Mouse (Mus musculus): ENCODE data around the gene Rarres1. TPM values are rescaled to one million over a fixed set of nuclear protein-coding genes. Genes with fewer than 3 reads are reported as not detected.

Rarres1 gene
- polyA plus RNA-seq (2015; fragmentation: Nextera tagmentation; extraction: Ambion mirVana), result 4.9 and 6.1 TPM in 2 replicates

GRCm38 (mm10) chr3:67515274-67515801 is at the start of gene Rarres1:
Gene Rarres1, minus strand, starts transcription at chr3:67515523.
- Histone ChIP-seq H3K36me3 (no peaks in the 10 kb centered on the region), H3K9ac (peak within 1 kb of the TSS; percentile 80), H3K27ac (no peak within 1 kb of the TSS), H3K9me3 (no peaks in the 10 kb centered on the region), H3K4me2 (replicated peaks) (peak within 1 kb of the TSS; percentile 100), H3K4me1 (0 out of 2 replicates have a peak, but pooled peaks cover 5% of the 10 kb centered on the region), H3K27me3 (peaks cover 60% of the 10 kb centered on the region), H3K4me3 (peak within 1 kb of the TSS; percentile 64)
- no peak; the same call in 1 of the 2 replicates for ATAC-seq (ENCODE audit: low FRiP score, low read depth)
- 2% methylated on average over 38 of the region's 38 CpGs for WGBS

DNA sequence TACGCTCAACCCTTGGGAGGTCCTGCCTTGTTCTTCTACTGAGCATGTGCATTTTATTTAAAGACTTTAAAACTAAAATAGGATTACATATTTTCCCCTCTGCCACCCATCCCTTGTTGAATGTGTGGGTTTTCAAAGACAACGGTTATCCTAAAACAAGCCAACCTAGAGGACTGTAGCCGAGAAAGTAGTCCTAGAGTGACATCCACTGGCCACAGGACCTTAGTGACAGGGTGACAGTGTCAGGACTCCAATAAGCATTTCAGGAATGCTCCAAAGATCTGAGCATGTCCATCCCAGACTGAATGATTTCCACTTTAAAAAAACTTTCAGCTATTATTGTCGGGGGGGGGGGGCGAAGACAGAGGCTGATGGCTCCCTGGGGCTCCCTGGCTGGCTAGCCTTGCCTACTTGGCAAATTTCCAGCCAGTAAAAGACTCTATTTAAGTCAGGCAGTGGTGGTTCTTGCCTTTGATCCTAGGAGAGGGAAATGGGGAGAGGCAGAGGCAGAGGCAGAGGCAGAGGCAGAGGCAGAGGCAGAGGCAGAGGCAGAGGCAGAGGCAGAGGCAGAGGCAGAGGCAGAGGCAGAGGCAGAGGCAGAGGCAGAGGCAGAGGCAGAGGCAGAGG is 49.5 kb upstream of the Rarres1 start:
- Histone ChIP-seq H3K9me3 (no peaks in the 10 kb centered on the region), H3K4me3 (no peak overlapping the region), H3K4me2 (replicated peaks) (no peak overlapping the region), H3K27ac (no peak overlapping the region), H3K27me3 (0 out of 2 replicates have a peak, but pooled peaks cover 8% of the 10 kb centered on the region), H3K4me1 (no peaks in the 10 kb centered on the region), H3K36me3 (no peaks in the 10 kb centered on the region), H3K9ac (no peak overlapping the region)
- WGBS, result 44% methylated on average over 5 of the region's 5 CpGs
- no peak for ATAC-seq (ENCODE audit: low FRiP score, low read depth)

DNA sequence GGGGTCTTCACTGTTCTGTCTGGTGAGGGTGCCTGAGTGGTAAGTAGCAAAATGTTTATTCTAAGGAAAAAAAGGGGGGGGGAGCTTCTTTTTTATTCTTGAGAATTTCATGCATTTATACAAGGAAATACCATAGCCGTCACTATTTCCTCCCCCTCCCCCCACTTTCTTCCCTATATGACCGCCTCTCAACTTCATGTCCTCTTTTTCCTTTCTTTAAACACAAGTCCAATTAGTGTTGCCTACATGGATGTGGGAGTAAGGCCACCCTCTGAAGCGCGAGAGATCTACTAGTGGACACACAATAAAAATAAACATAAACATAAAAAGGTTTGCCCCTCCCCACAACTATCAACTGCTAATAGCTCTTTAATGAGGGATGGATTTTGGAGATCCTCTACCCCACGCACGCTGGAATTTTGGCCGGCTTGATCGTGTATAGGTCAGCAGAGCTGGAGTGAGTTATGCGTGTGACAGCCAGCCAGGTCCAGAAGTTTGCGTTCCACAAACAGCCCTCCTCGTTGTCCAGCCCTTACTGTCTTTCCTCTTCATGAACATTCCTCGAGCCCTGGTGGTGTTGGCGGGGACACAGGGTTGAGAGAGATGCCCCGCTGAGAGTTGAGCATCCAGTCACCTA is 42.5 kb upstream of the Rarres1 start:
- H3K4me2 ChIP-seq (replicated peaks), result peak overlapping the region; percentile 44
- H3K9ac ChIP-seq, result no peak overlapping the region
- H3K36me3 ChIP-seq, result no peaks in the 10 kb centered on the region
- H3K4me1 ChIP-seq, result peaks cover 4% of the 10 kb centered on the region; the same call in 1 of the 2 replicates
- no peaks in the 10 kb centered on the region for H3K9me3 ChIP-seq
- peaks cover 5% of the 10 kb centered on the region; the same call in 1 of the 2 replicates for H3K27me3 ChIP-seq
- whole genome bisulfite sequencing, result 76% methylated on average over 14 of the region's 14 CpGs
- H3K4me3 ChIP-seq, result no peak overlapping the region
- no peak overlapping the region for H3K27ac ChIP-seq
- no peak for ATAC-seq (ENCODE audit: low FRiP score, low read depth)

GRCm38 (mm10) chr3:67557200-67557651 is 41.9 kb upstream of the Rarres1 start:
- no peak overlapping the region for H3K27ac ChIP-seq
- H3K4me3 ChIP-seq, result 0 out of 2 replicates have a peak overlapping the region, but pooled peaks have one; percentile 16
- H3K9me3 ChIP-seq, result no peaks in the 10 kb centered on the region
- H3K9ac ChIP-seq, result no peak overlapping the region
- no peak for ATAC-seq (ENCODE audit: low FRiP score, low read depth)
- H3K4me1 ChIP-seq, result peaks cover 4% of the 10 kb centered on the region; the same call in 1 of the 2 replicates
- WGBS, result 29% methylated on average over 14 of the region's 14 CpGs
- peaks cover 5% of the 10 kb centered on the region; the same call in 1 of the 2 replicates for H3K27me3 ChIP-seq
- peak overlapping the region; percentile 44 for H3K4me2 ChIP-seq (replicated peaks)
- H3K36me3 ChIP-seq, result no peaks in the 10 kb centered on the region

GRCm38 (mm10) chr3:67555211-67555610 is 39.9 kb upstream of the Rarres1 start:
- Histone ChIP-seq H3K4me2 (replicated peaks) (no peak overlapping the region), H3K9ac (no peak overlapping the region), H3K9me3 (no peaks in the 10 kb centered on the region), H3K36me3 (no peaks in the 10 kb centered on the region), H3K4me1 (peaks cover 4% of the 10 kb centered on the region; the same call in 1 of the 2 replicates), H3K4me3 (no peak overlapping the region), H3K27me3 (no peaks in the 10 kb centered on the region; the same call in 1 of the 2 replicates), H3K27ac (no peak overlapping the region)
- no peak for ATAC-seq (ENCODE audit: low FRiP score, low read depth)
- 84% methylated on average over 5 of the region's 5 CpGs for whole genome bisulfite sequencing

- Histone ChIP-seq H3K4me2 (replicated peaks) (no peak overlapping the region), H3K27me3 (no peaks in the 10 kb centered on the region; the same call in 1 of the 2 replicates), H3K9ac (no peak overlapping the region), H3K4me3 (no peak overlapping the region), H3K9me3 (no peaks in the 10 kb centered on the region), H3K4me1 (peaks cover 4% of the 10 kb centered on the region; the same call in 1 of the 2 replicates), H3K36me3 (no peaks in the 10 kb centered on the region), H3K27ac (no peak overlapping the region)
- no peak for ATAC-seq (ENCODE audit: low FRiP score, low read depth)
- 80% methylated on average over 5 of the region's 5 CpGs for WGBS
Measured at GRCm38 (mm10) chr3:67553927-67554448, 38.7 kb upstream of the Rarres1 start.

DNA sequence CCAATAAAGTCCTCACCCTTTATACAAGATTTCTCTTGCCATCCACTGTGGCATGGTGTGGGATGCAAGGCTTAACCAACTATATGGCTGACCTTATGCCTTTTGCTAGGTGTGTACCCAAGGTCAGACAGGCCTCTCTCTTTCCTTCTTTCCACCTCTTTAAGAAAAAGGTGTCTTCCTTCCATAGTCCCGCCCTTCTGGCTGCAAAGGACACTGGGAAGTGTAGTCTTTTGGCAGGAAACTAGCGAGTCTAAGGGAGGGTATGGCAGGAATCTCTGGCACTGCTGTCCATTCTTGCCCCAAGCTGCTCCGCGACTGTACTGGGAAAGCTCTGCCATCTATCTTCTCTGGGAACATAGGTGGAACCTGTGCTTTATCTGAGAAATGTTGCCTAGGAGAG is 38.0 kb upstream of the Rarres1 start:
- no peaks in the 10 kb centered on the region for H3K36me3 ChIP-seq

DNA sequence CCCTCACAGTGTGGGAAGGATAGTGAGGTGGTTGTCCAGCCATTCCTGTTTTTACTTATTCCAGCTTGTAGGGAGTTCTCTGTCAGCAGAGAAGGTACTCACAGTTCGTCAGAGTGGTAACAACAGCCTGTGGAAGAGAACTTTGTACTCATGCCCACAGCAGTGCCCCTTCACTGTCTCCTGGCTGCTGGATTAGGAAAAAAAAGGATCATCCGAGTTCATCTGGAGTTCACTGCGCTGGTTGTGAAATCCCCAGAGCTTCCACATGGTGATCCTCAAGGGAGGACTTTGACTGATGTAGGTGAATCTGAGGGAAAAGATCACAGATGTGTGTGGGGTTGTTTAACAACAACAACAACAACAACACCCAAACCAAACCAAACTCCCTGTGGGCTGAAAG is 35.9 kb upstream of the Rarres1 start:
- H3K4me2 ChIP-seq (replicated peaks), result no peak overlapping the region
- H3K36me3 ChIP-seq, result no peaks in the 10 kb centered on the region
- no peaks in the 10 kb centered on the region for H3K9me3 ChIP-seq
- WGBS, result 59% methylated on average over 3 of the region's 3 CpGs
- H3K27ac ChIP-seq, result no peak overlapping the region
- no peak for ATAC-seq (ENCODE audit: low FRiP score, low read depth)
- H3K27me3 ChIP-seq, result no peaks in the 10 kb centered on the region; the same call in 1 of the 2 replicates
- H3K4me3 ChIP-seq, result no peak overlapping the region
- H3K4me1 ChIP-seq, result no peaks in the 10 kb centered on the region
- H3K9ac ChIP-seq, result no peak overlapping the region

More for the DNA sequence above, 38.0 kb upstream of the Rarres1 start:
- no peaks in the 10 kb centered on the region; the same call in 1 of the 2 replicates for H3K27me3 ChIP-seq
- no peaks in the 10 kb centered on the region for H3K9me3 ChIP-seq
- no peak overlapping the region for H3K9ac ChIP-seq
- no peak overlapping the region for H3K27ac ChIP-seq
- no peak for ATAC-seq (ENCODE audit: low FRiP score, low read depth)
- peaks cover 4% of the 10 kb centered on the region; the same call in 1 of the 2 replicates for H3K4me1 ChIP-seq
- WGBS, result 33% methylated on average over 4 of the region's 4 CpGs
- 0 out of 2 replicates have a peak overlapping the region, but pooled peaks have one; percentile 23 for H3K4me2 ChIP-seq (replicated peaks)
- H3K4me3 ChIP-seq, result no peak overlapping the region

GRCm38 (mm10) chr3:67543630-67544029 is 28.3 kb upstream of the Rarres1 start:
- 84% methylated on average over 8 of the region's 8 CpGs for WGBS
- ATAC-seq (ENCODE audit: low FRiP score, low read depth), result no peak
- H3K9me3 ChIP-seq, result no peaks in the 10 kb centered on the region

DNA sequence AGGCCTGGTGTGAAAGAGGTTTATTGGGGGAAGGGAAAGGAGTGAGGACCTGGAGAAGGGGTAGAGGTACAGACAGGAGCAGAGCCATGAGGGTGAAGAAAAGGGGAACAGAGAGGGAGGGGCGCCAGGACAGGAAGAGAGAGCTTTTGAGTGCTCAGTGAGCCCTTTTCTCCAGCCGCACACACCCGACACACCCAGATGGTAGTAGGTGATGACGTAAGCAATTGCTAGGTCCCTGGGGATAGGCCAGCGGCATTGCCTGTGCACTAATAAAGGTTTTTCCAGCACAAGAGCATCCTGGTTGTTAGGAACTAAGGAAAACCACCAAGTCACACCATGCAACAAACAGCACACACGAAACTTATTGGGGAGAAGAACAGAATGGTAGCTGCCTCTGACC is 9.4 kb upstream of the Rarres1 start:
- 57% methylated on average over 6 of the region's 6 CpGs for WGBS

More at GRCm38 (mm10) chr3:67543630-67544029, 28.3 kb upstream of the Rarres1 start:
- no peaks in the 10 kb centered on the region for H3K36me3 ChIP-seq
- H3K4me2 ChIP-seq (replicated peaks), result no peak overlapping the region
- H3K4me3 ChIP-seq, result no peak overlapping the region
- no peaks in the 10 kb centered on the region for H3K4me1 ChIP-seq
- no peak overlapping the region for H3K27ac ChIP-seq
- no peak overlapping the region for H3K9ac ChIP-seq
- no peaks in the 10 kb centered on the region for H3K27me3 ChIP-seq

GRCm38 (mm10) chr3:67522709-67523108 is 7.4 kb upstream of the Rarres1 start:
- Histone ChIP-seq H3K27me3 (peaks cover 15% of the 10 kb centered on the region), H3K27ac (no peak overlapping the region), H3K4me2 (replicated peaks) (no peak overlapping the region), H3K4me3 (no peak overlapping the region), H3K36me3 (no peaks in the 10 kb centered on the region), H3K4me1 (peaks cover 16% of the 10 kb centered on the region), H3K9me3 (no peaks in the 10 kb centered on the region), H3K9ac (no peak overlapping the region)
- WGBS, result 86% methylated on average over 8 of the region's 8 CpGs
- ATAC-seq (ENCODE audit: low FRiP score, low read depth), result no peak

More for the DNA sequence above, 9.4 kb upstream of the Rarres1 start:
- Histone ChIP-seq H3K4me1 (peaks cover 16% of the 10 kb centered on the region), H3K4me2 (replicated peaks) (no peak overlapping the region), H3K9ac (no peak overlapping the region), H3K27ac (no peak overlapping the region), H3K9me3 (no peaks in the 10 kb centered on the region), H3K36me3 (no peaks in the 10 kb centered on the region), H3K27me3 (no peaks in the 10 kb centered on the region), H3K4me3 (no peak overlapping the region)
- no peak for ATAC-seq (ENCODE audit: low FRiP score, low read depth)
